Comparison of ENCODE assay signal across 8 mouse cellular contexts in genomic region chr9:44408693-44409092, GRCm38 (mm10). TPM values are rescaled to one million over a fixed set of nuclear protein-coding genes. Genes with fewer than 3 reads are reported as not detected.
DNase-seq lines count a peak whose midpoint lies in the region; ATAC-seq and TF ChIP-seq lines count a peak whose summit lies in the region.
"Not testable (repeated sequence)": the region's sequence is repeated elsewhere in the genome, so short reads cannot be mapped to it uniquely, and the experiment has no call there.

No protein-coding gene starts in this region.

- H3K27ac ChIP-seq in ES-Bruce4 (ENCODE audit: insufficient read depth, low read length): peak overlapping the region; percentile 70
- not testable (repeated sequence) for H3K27ac ChIP-seq in embryonic facial prominence, embryonic 15.5 days (replicated peaks); heart, adult 2 months; hindbrain, embryonic 13.5 days; kidney, postnatal 0 days; midbrain, embryonic 11.5 days (ENCODE audit: low read depth, low read length); neural tube, embryonic 15.5 days (replicated peaks)
- H3K27ac ChIP-seq in liver, embryonic 13.5 days: peak overlapping the region; percentile 89

- H3K4me1 ChIP-seq in ES-Bruce4 (ENCODE audit: control insufficient read depth, insufficient read depth, low read length); heart, adult 2 months (ENCODE audit: control insufficient read depth, insufficient read depth, low read length); kidney, postnatal 0 days (replicated peaks; ENCODE audit: insufficient read depth, low read length); midbrain, embryonic 11.5 days (ENCODE audit: control insufficient read depth, insufficient read depth, low read length): not testable (repeated sequence)
- H3K4me1 ChIP-seq in embryonic facial prominence, embryonic 15.5 days: peaks cover 13% of the 10 kb centered on the region; the same call in 1 of the 2 replicates
- peaks cover 42% of the 10 kb centered on the region for H3K4me1 ChIP-seq in hindbrain, embryonic 13.5 days (replicated peaks)
- H3K4me1 ChIP-seq in liver, embryonic 13.5 days (replicated peaks): peaks cover 65% of the 10 kb centered on the region
- H3K4me1 ChIP-seq in neural tube, embryonic 15.5 days: peaks cover 40% of the 10 kb centered on the region

- not testable (repeated sequence) for H3K27me3 ChIP-seq in ES-Bruce4 (ENCODE audit: control insufficient read depth, insufficient read depth, low read length, poor library complexity, severe bottlenecking); embryonic facial prominence, embryonic 15.5 days; heart, adult 2 months (ENCODE audit: control insufficient read depth, insufficient read depth, low read length); hindbrain, embryonic 13.5 days; kidney, postnatal 0 days (ENCODE audit: insufficient read depth, low read length); liver, embryonic 13.5 days; midbrain, embryonic 11.5 days (ENCODE audit: control insufficient read depth, insufficient read depth, low read length); neural tube, embryonic 15.5 days (replicated peaks)

- 79% methylated on average over 9 of the region's 9 CpGs for WGBS in embryonic facial prominence, embryonic 15.5 days
- WGBS in heart, adult 2 months: 72% methylated on average over 9 of the region's 9 CpGs
- 87% methylated on average over 9 of the region's 9 CpGs for WGBS in hindbrain, embryonic 13.5 days
- WGBS in kidney, postnatal 0 days: 76% methylated on average over 9 of the region's 9 CpGs
- 43% methylated on average over 9 of the region's 9 CpGs for WGBS in liver, embryonic 13.5 days (ENCODE audit: insufficient replicate concordance)
- 80% methylated on average over 9 of the region's 9 CpGs for WGBS in midbrain, embryonic 11.5 days
- WGBS in neural tube, embryonic 15.5 days: 80% methylated on average over 9 of the region's 9 CpGs

- TF ChIP-seq EP300 in ES-Bruce4 (IDR thresholded peaks at IDR 0.05; ENCODE audit: insufficient read depth, low read depth, low read length); heart, adult 2 months (IDR thresholded peaks at IDR 0.05; ENCODE audit: insufficient read depth, low read depth, low read length): not testable (repeated sequence)

- not testable (repeated sequence) for TF ChIP-seq POLR2A in ES-Bruce4 (IDR thresholded peaks at IDR 0.05; ENCODE audit: insufficient read depth, low read length); heart, adult 2 months (IDR thresholded peaks at IDR 0.05; ENCODE audit: insufficient read depth, low read depth, low read length)

- not testable (repeated sequence) for TF ChIP-seq CTCF in ES-Bruce4 (IDR thresholded peaks at IDR 0.05; ENCODE audit: low read depth, low read length); heart, adult 2 months (IDR thresholded peaks at IDR 0.05); kidney, postnatal 0 days (IDR thresholded peaks at IDR 0.05; ENCODE audit: low read depth)

- H3K9me3 ChIP-seq in ES-Bruce4 (replicated peaks; ENCODE audit: control insufficient read depth, insufficient read depth, low read length, poor library complexity, severe bottlenecking); embryonic facial prominence, embryonic 15.5 days (replicated peaks); hindbrain, embryonic 13.5 days; kidney, postnatal 0 days (replicated peaks; ENCODE audit: low read length); liver, embryonic 13.5 days (replicated peaks); midbrain, embryonic 11.5 days (ENCODE audit: control insufficient read depth, low read length); neural tube, embryonic 15.5 days (replicated peaks): not testable (repeated sequence)

- not testable (repeated sequence) for ATAC-seq in embryonic facial prominence, embryonic 15.5 days (ENCODE audit: insufficient number of reproducible peaks, low FRiP score, low TSS enrichment, low read depth); hindbrain, embryonic 13.5 days (ENCODE audit: low FRiP score); kidney, postnatal 0 days (replicated peaks; ENCODE audit: low FRiP score, low read depth); liver, embryonic 13.5 days (ENCODE audit: low read depth); midbrain, embryonic 11.5 days (ENCODE audit: low FRiP score); neural tube, embryonic 15.5 days (ENCODE audit: low FRiP score)

- not testable (repeated sequence) for H3K79me2 ChIP-seq in heart, adult 2 months (replicated peaks; ENCODE audit: control insufficient read depth, insufficient read depth, low read length)

- peak overlapping the region; percentile 98 for H3K9ac ChIP-seq in ES-Bruce4 (ENCODE audit: low read depth, poor library complexity, severe bottlenecking)
- H3K9ac ChIP-seq in embryonic facial prominence, embryonic 15.5 days; heart, adult 2 months (ENCODE audit: low read depth, low read length); midbrain, embryonic 11.5 days (ENCODE audit: low read length): not testable (repeated sequence)
- peak overlapping the region; percentile 89; the same call in 1 of the 2 replicates for H3K9ac ChIP-seq in hindbrain, embryonic 13.5 days
- H3K9ac ChIP-seq in kidney, postnatal 0 days (ENCODE audit: low read depth, low read length): peak overlapping the region; percentile 82; the same call in 1 of the 2 replicates
- peak overlapping the region; percentile 90 for H3K9ac ChIP-seq in liver, embryonic 13.5 days
- H3K9ac ChIP-seq in neural tube, embryonic 15.5 days (replicated peaks): peak overlapping the region; percentile 89; the same call in 1 of the 2 replicates

- H3K4me2 ChIP-seq in embryonic facial prominence, embryonic 15.5 days (replicated peaks): peak overlapping the region; percentile 65
- peak overlapping the region; percentile 78 for H3K4me2 ChIP-seq in hindbrain, embryonic 13.5 days
- H3K4me2 ChIP-seq in kidney, postnatal 0 days (ENCODE audit: low read length): peak overlapping the region; percentile 71
- H3K4me2 ChIP-seq in liver, embryonic 13.5 days: peak overlapping the region; percentile 82
- peak overlapping the region; percentile 52 for H3K4me2 ChIP-seq in midbrain, embryonic 11.5 days
- H3K4me2 ChIP-seq in neural tube, embryonic 15.5 days: peak overlapping the region; percentile 81

- H3K4me3 ChIP-seq in ES-Bruce4 (ENCODE audit: low read depth, low read length): peak overlapping the region; percentile 73
- H3K4me3 ChIP-seq in embryonic facial prominence, embryonic 15.5 days (replicated peaks): peak overlapping the region; percentile 88
- H3K4me3 ChIP-seq in heart, adult 2 months: peak overlapping the region; percentile 79; the same call in 1 of the 2 replicates
- peak overlapping the region; percentile 80 for H3K4me3 ChIP-seq in hindbrain, embryonic 13.5 days
- peak overlapping the region; percentile 76; the same call in 1 of the 2 replicates for H3K4me3 ChIP-seq in kidney, postnatal 0 days (replicated peaks; ENCODE audit: low read depth, low read length)
- peak overlapping the region; percentile 86 for H3K4me3 ChIP-seq in liver, embryonic 13.5 days (replicated peaks)
- peak overlapping the region; percentile 83 for H3K4me3 ChIP-seq in midbrain, embryonic 11.5 days (ENCODE audit: low read depth, low read length)
- peak overlapping the region; percentile 81 for H3K4me3 ChIP-seq in neural tube, embryonic 15.5 days (replicated peaks)

- DNase-seq in heart, adult 2 months; kidney, postnatal 0 days (ENCODE audit: low spot score); liver, embryonic 13.5 days: not testable (repeated sequence)
- DNase-seq in midbrain, embryonic 11.5 days (ENCODE audit: low spot score, missing footprints): peak; percentile 8

- H3K36me3 ChIP-seq in ES-Bruce4 (ENCODE audit: control insufficient read depth, insufficient read depth, low read length, poor library complexity, severe bottlenecking): peaks cover 58% of the 10 kb centered on the region
- peaks cover 67% of the 10 kb centered on the region for H3K36me3 ChIP-seq in embryonic facial prominence, embryonic 15.5 days
- peaks cover 12% of the 10 kb centered on the region for H3K36me3 ChIP-seq in heart, adult 2 months (ENCODE audit: control insufficient read depth, insufficient read depth, low read length)
- H3K36me3 ChIP-seq in hindbrain, embryonic 13.5 days: peaks cover 68% of the 10 kb centered on the region
- peaks cover 51% of the 10 kb centered on the region for H3K36me3 ChIP-seq in kidney, postnatal 0 days (ENCODE audit: insufficient read depth, low read length)
- H3K36me3 ChIP-seq in liver, embryonic 13.5 days: peaks cover 75% of the 10 kb centered on the region
- peaks cover 25% of the 10 kb centered on the region for H3K36me3 ChIP-seq in midbrain, embryonic 11.5 days (ENCODE audit: control insufficient read depth, insufficient read depth, low read length)
- H3K36me3 ChIP-seq in neural tube, embryonic 15.5 days: peaks cover 62% of the 10 kb centered on the region

- intact Hi-C loops in heart, adult 2 months (cut with DNase I): not testable (repeated sequence)

RNA-seq across cellular contexts. Expression of gene Trappc4, which starts 1.3 kb away (rescaled TPM):
- polyA plus RNA-seq in ES-Bruce4 (2011; ENCODE audit: insufficient read depth, insufficient read length, low read depth, missing spikeins): 83.0 and 89.8 TPM in 2 replicates
- 137 and 138 TPM in 2 replicates for polyA plus RNA-seq in embryonic facial prominence, embryonic 15.5 days (2015; fragmentation: Nextera tagmentation; extraction: Ambion mirVana)
- total RNA-seq in heart, adult 2 months (2021): 10 to 100 TPM; 34.9 to 36.2 TPM
- polyA plus RNA-seq in heart, adult 2 months (2012; rRNA removed): 28.2 and 39.9 TPM in 2 replicates
- 342 and 355 TPM in 2 replicates for polyA plus RNA-seq in hindbrain, embryonic 13.5 days (2015; fragmentation: Nextera tagmentation; extraction: Ambion mirVana)
- 130 and 135 TPM in 2 replicates for polyA plus RNA-seq in kidney, postnatal 0 days (2015; fragmentation: Nextera tagmentation; extraction: Ambion mirVana)
- 68.3 and 69.4 TPM in 2 replicates for polyA plus RNA-seq in liver, embryonic 13.5 days (2015; fragmentation: Nextera tagmentation; extraction: Ambion mirVana)
- 225 and 239 TPM in 2 replicates for polyA plus RNA-seq in midbrain, embryonic 11.5 days (2014; fragmentation: Nextera tagmentation; extraction: Ambion mirVana)
- 261 and 302 TPM in 2 replicates for polyA plus RNA-seq in neural tube, embryonic 15.5 days (2015; fragmentation: Nextera tagmentation; extraction: Ambion mirVana)

RNA-seq across cellular contexts. Expression of gene Rps25, which starts 1.8 kb away (rescaled TPM):
- 4,348 and 4,428 TPM in 2 replicates for polyA plus RNA-seq in ES-Bruce4 (2011; ENCODE audit: insufficient read depth, insufficient read length, low read depth, missing spikeins)
- polyA plus RNA-seq in embryonic facial prominence, embryonic 15.5 days (2015; fragmentation: Nextera tagmentation; extraction: Ambion mirVana): 1,806 and 1,877 TPM in 2 replicates
- total RNA-seq in heart, adult 2 months (2021): 100 to 1,000 TPM; 735 to 889 TPM
- polyA plus RNA-seq in heart, adult 2 months (2012; rRNA removed): 162 and 268 TPM in 2 replicates
- 1,260 and 1,282 TPM in 2 replicates for polyA plus RNA-seq in hindbrain, embryonic 13.5 days (2015; fragmentation: Nextera tagmentation; extraction: Ambion mirVana)
- polyA plus RNA-seq in kidney, postnatal 0 days (2015; fragmentation: Nextera tagmentation; extraction: Ambion mirVana): 2,620 and 2,934 TPM in 2 replicates
- 1,487 and 1,590 TPM in 2 replicates for polyA plus RNA-seq in liver, embryonic 13.5 days (2015; fragmentation: Nextera tagmentation; extraction: Ambion mirVana)
- 1,710 and 1,826 TPM in 2 replicates for polyA plus RNA-seq in midbrain, embryonic 11.5 days (2014; fragmentation: Nextera tagmentation; extraction: Ambion mirVana)
- polyA plus RNA-seq in neural tube, embryonic 15.5 days (2015; fragmentation: Nextera tagmentation; extraction: Ambion mirVana): 1,003 and 1,094 TPM in 2 replicates

RNA-seq across cellular contexts. Expression of gene Ccdc84, which starts 9.7 kb away (rescaled TPM):
- 13.7 and 14.3 TPM in 2 replicates for polyA plus RNA-seq in ES-Bruce4 (2011; ENCODE audit: insufficient read depth, insufficient read length, low read depth, missing spikeins)
- polyA plus RNA-seq in embryonic facial prominence, embryonic 15.5 days (2015; fragmentation: Nextera tagmentation; extraction: Ambion mirVana): 28.1 and 30.5 TPM in 2 replicates
- 1 to 10 TPM; 5.5 to 5.7 TPM for total RNA-seq in heart, adult 2 months (2021)
- 10.5 and 18.1 TPM in 2 replicates for polyA plus RNA-seq in heart, adult 2 months (2012; rRNA removed)
- polyA plus RNA-seq in hindbrain, embryonic 13.5 days (2015; fragmentation: Nextera tagmentation; extraction: Ambion mirVana): 28.2 and 32.9 TPM in 2 replicates
- polyA plus RNA-seq in kidney, postnatal 0 days (2015; fragmentation: Nextera tagmentation; extraction: Ambion mirVana): 25.5 and 29.2 TPM in 2 replicates
- polyA plus RNA-seq in liver, embryonic 13.5 days (2015; fragmentation: Nextera tagmentation; extraction: Ambion mirVana): 13.8 and 16.6 TPM in 2 replicates
- polyA plus RNA-seq in midbrain, embryonic 11.5 days (2014; fragmentation: Nextera tagmentation; extraction: Ambion mirVana): 24.2 and 31.9 TPM in 2 replicates
- 32.4 and 36.4 TPM in 2 replicates for polyA plus RNA-seq in neural tube, embryonic 15.5 days (2015; fragmentation: Nextera tagmentation; extraction: Ambion mirVana)

RNA-seq across cellular contexts. Expression of gene Slc37a4, which starts 12.0 kb away (rescaled TPM):
- polyA plus RNA-seq in ES-Bruce4 (2011; ENCODE audit: insufficient read depth, insufficient read length, low read depth, missing spikeins): 7.7 and 8.1 TPM in 2 replicates
- polyA plus RNA-seq in embryonic facial prominence, embryonic 15.5 days (2015; fragmentation: Nextera tagmentation; extraction: Ambion mirVana): 17.3 and 19.8 TPM in 2 replicates
- total RNA-seq in heart, adult 2 months (2021): 10 to 100 TPM; 20.9 to 24.8 TPM
- polyA plus RNA-seq in heart, adult 2 months (2012; rRNA removed): 38.9 and 62.9 TPM in 2 replicates
- polyA plus RNA-seq in hindbrain, embryonic 13.5 days (2015; fragmentation: Nextera tagmentation; extraction: Ambion mirVana): 64.7 and 65.9 TPM in 2 replicates
- polyA plus RNA-seq in kidney, postnatal 0 days (2015; fragmentation: Nextera tagmentation; extraction: Ambion mirVana): 88.7 and 101 TPM in 2 replicates
- 18.4 and 21.3 TPM in 2 replicates for polyA plus RNA-seq in liver, embryonic 13.5 days (2015; fragmentation: Nextera tagmentation; extraction: Ambion mirVana)
- polyA plus RNA-seq in midbrain, embryonic 11.5 days (2014; fragmentation: Nextera tagmentation; extraction: Ambion mirVana): 20.8 and 21.1 TPM in 2 replicates
- polyA plus RNA-seq in neural tube, embryonic 15.5 days (2015; fragmentation: Nextera tagmentation; extraction: Ambion mirVana): 61.3 and 69.8 TPM in 2 replicates

RNA-seq across cellular contexts. Expression of gene Hyou1, which starts 29.4 kb away (rescaled TPM):
- polyA plus RNA-seq in ES-Bruce4 (2011; ENCODE audit: insufficient read depth, insufficient read length, low read depth, missing spikeins): 114 and 147 TPM in 2 replicates
- 31.0 and 31.1 TPM in 2 replicates for polyA plus RNA-seq in embryonic facial prominence, embryonic 15.5 days (2015; fragmentation: Nextera tagmentation; extraction: Ambion mirVana)
- 10 to 100 TPM; 73.9 to 79.6 TPM for total RNA-seq in heart, adult 2 months (2021)
- 23.1 and 41.1 TPM in 2 replicates for polyA plus RNA-seq in heart, adult 2 months (2012; rRNA removed)
- 25.6 and 27.7 TPM in 2 replicates for polyA plus RNA-seq in hindbrain, embryonic 13.5 days (2015; fragmentation: Nextera tagmentation; extraction: Ambion mirVana)
- polyA plus RNA-seq in kidney, postnatal 0 days (2015; fragmentation: Nextera tagmentation; extraction: Ambion mirVana): 22.1 and 25.8 TPM in 2 replicates
- polyA plus RNA-seq in liver, embryonic 13.5 days (2015; fragmentation: Nextera tagmentation; extraction: Ambion mirVana): 15.8 and 19.0 TPM in 2 replicates
- polyA plus RNA-seq in midbrain, embryonic 11.5 days (2014; fragmentation: Nextera tagmentation; extraction: Ambion mirVana): 28.1 and 30.1 TPM in 2 replicates
- 26.5 and 30.8 TPM in 2 replicates for polyA plus RNA-seq in neural tube, embryonic 15.5 days (2015; fragmentation: Nextera tagmentation; extraction: Ambion mirVana)
